Mouse (Mus musculus) liver, adult 2 months (tissue): ENCODE results near the gene Nmt1.

Source experiments
- CTCF ChIP-seq: fragments of 200-500 bp; IDR thresholded peaks from 2 replicates; pipeline ENCODE4 v1.5.1; 2011; ENCODE audit warnings: low read depth, low read length, control low read depth
- POLR2A ChIP-seq: fragments of 200-500 bp; IDR thresholded peaks from 2 replicates; pipeline ENCODE4 v1.6.1; 2011; ENCODE audit warnings: low read length, control low read depth; ENCODE audit not compliant: insufficient read depth; ENCODE audit errors: extremely low read depth

DNA sequence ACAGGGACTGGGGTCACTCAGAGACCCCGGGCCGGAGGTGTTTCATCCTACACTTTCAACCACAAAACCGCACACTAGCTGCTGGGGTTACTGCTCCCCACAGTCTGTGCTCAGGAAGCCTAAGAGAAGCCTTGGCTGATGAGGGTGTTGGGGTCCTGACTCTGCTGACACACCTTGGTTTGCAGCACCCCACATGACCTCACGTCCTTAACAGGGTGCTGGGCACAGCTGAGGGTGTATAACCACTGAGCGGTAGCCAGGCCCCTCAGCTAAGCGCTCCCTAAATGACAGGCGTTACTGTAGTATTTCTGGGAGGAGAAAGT lies 29.8 kb upstream of the Nmt1 start:
- TF ChIP-seq POLR2A (no peak), CTCF (no peak)
